Mouse (Mus musculus): ENCODE results near the gene Ssxb1.
"Not testable (repeated sequence)": the region's sequence is repeated elsewhere in the genome, so short reads cannot be mapped to it uniquely, and the experiment has no call there.

GRCm38 (mm10) chrX:8413005-8413404 lies at the start of gene Ssxb1:
- TF ChIP-seq CTCF (IDR thresholded peaks at IDR 0.05; ENCODE audit: low read depth, low read length); POLR2A (IDR thresholded peaks at IDR 0.05; ENCODE audit: insufficient read depth, low read length); EP300 (IDR thresholded peaks at IDR 0.05; ENCODE audit: insufficient read depth, low read depth, low read length): not testable (repeated sequence)
